15 mouse cellular contexts compared by ENCODE assay signal in genomic region chr14:103763216-103764031, GRCm38 (mm10).
DNase-seq lines count a peak whose midpoint lies in the region; ATAC-seq and TF ChIP-seq lines count a peak whose summit lies in the region.
"Had no signal": no experiment of that assay in that cellular context is flagged by ENCODE, and none has a peak within 500 bp of the region (broad histone marks: within the 10 kb centered on the region; RNA-seq: fewer than 3 reads in every experiment).

No protein-coding gene starts in this region.

- no peak for TF ChIP-seq POLR2A in cortical plate, adult 2 months (IDR thresholded peaks at IDR 0.05; ENCODE audit: extremely low read depth, insufficient read depth, low read length)

- peak; percentile 61 for DNase-seq in midbrain, embryonic 14.5 days
- no peak for DNase-seq in lung, postnatal 14 days
- DNase-seq in frontal cortex, postnatal 25 days (ENCODE audit: low spot score in 2 of 2), result no peak
- DNase-seq: adrenal gland, adult 8-10 months; cerebellum, adult 8-10 months; heart, adult 2 months; liver; lung, adult 18-20 months; right cerebral cortex, postnatal 4 days had no signal

- H3K4me3 ChIP-seq in cortical plate, adult 2 months (ENCODE audit: insufficient read depth, low read length), result no peak overlapping the region
- H3K4me3 ChIP-seq in forebrain, embryonic 12.5 days (replicated peaks), result no peak overlapping the region
- no peak overlapping the region for H3K4me3 ChIP-seq in hindbrain, embryonic 13.5 days
- H3K4me3 ChIP-seq in midbrain, embryonic 14.5 days (replicated peaks; ENCODE audit: low read depth, low read length), result no peak overlapping the region
- no peak overlapping the region for H3K4me3 ChIP-seq in kidney, embryonic 14.5 days (ENCODE audit: low read length)
- H3K4me3 ChIP-seq: embryonic facial prominence, embryonic 12.5 days; heart, adult 2 months had no signal

- no peak overlapping the region for H3K9ac ChIP-seq in forebrain, embryonic 12.5 days
- no peak overlapping the region for H3K9ac ChIP-seq in hindbrain, embryonic 13.5 days
- H3K9ac ChIP-seq in midbrain, embryonic 14.5 days (replicated peaks; ENCODE audit: low read length), result no peak overlapping the region
- H3K9ac ChIP-seq in kidney, embryonic 14.5 days (ENCODE audit: low read depth, low read length), result no peak overlapping the region
- H3K9ac ChIP-seq: embryonic facial prominence, embryonic 12.5 days had no signal

- ATAC-seq in forebrain, embryonic 12.5 days (ENCODE audit: low FRiP score), result peak; percentile 87
- ATAC-seq in hindbrain, embryonic 13.5 days (ENCODE audit: low FRiP score), result peak; percentile 78; the same call in 1 of the 2 replicates
- peak; percentile 76 for ATAC-seq in midbrain, embryonic 14.5 days (ENCODE audit: low FRiP score, low TSS enrichment)
- ATAC-seq in kidney, embryonic 14.5 days (ENCODE audit: low FRiP score, low TSS enrichment), result no peak
- ATAC-seq: inflammation-experienced regulatory T-cells, adult 6 months had no signal

- no peaks in the 10 kb centered on the region for H3K27me3 ChIP-seq in forebrain, embryonic 12.5 days
- H3K27me3 ChIP-seq in hindbrain, embryonic 13.5 days, result no peaks in the 10 kb centered on the region
- no peaks in the 10 kb centered on the region for H3K27me3 ChIP-seq in midbrain, embryonic 14.5 days (ENCODE audit: control insufficient read depth, insufficient read depth, low read length)
- no peaks in the 10 kb centered on the region for H3K27me3 ChIP-seq in kidney, embryonic 14.5 days (ENCODE audit: control insufficient read depth, insufficient read depth, low read length)
- H3K27me3 ChIP-seq: embryonic facial prominence, embryonic 12.5 days had no signal

- H3K4me1 ChIP-seq in cortical plate, adult 2 months (ENCODE audit: control insufficient read depth, insufficient read depth, low read length), result no peaks in the 10 kb centered on the region
- H3K4me1 ChIP-seq in forebrain, embryonic 12.5 days, result peaks cover 17% of the 10 kb centered on the region
- H3K4me1 ChIP-seq in hindbrain, embryonic 13.5 days (replicated peaks), result no peaks in the 10 kb centered on the region; the same call in 1 of the 2 replicates
- peaks cover 10% of the 10 kb centered on the region; the same call in 1 of the 2 replicates for H3K4me1 ChIP-seq in midbrain, embryonic 14.5 days (ENCODE audit: control insufficient read depth, insufficient read depth, low read length)
- no peaks in the 10 kb centered on the region for H3K4me1 ChIP-seq in kidney, embryonic 14.5 days (ENCODE audit: control insufficient read depth, insufficient read depth, low read length)
- H3K4me1 ChIP-seq: embryonic facial prominence, embryonic 12.5 days had no signal

- H3K27ac ChIP-seq in cortical plate, adult 2 months (ENCODE audit: insufficient read depth, low read length), result 0 out of 2 replicates have a peak overlapping the region, but pooled peaks have one; percentile 50
- H3K27ac ChIP-seq in forebrain, embryonic 12.5 days, result peak overlapping the region; percentile 89
- H3K27ac ChIP-seq in hindbrain, embryonic 13.5 days, result peak overlapping the region; percentile 60
- peak overlapping the region; percentile 70 for H3K27ac ChIP-seq in midbrain, embryonic 14.5 days (replicated peaks; ENCODE audit: low read depth, low read length)
- no peak overlapping the region for H3K27ac ChIP-seq in kidney, embryonic 14.5 days (ENCODE audit: low read depth, low read length)
- H3K27ac ChIP-seq: embryonic facial prominence, embryonic 12.5 days; heart, adult 2 months had no signal

- no peak overlapping the region for H3K4me2 ChIP-seq in forebrain, embryonic 12.5 days
- H3K4me2 ChIP-seq in hindbrain, embryonic 13.5 days, result no peak overlapping the region
- H3K4me2 ChIP-seq in midbrain, embryonic 14.5 days (ENCODE audit: low read length), result no peak overlapping the region
- H3K4me2 ChIP-seq in kidney, embryonic 14.5 days (replicated peaks; ENCODE audit: low read depth, low read length), result no peak overlapping the region
- H3K4me2 ChIP-seq: embryonic facial prominence, embryonic 12.5 days had no signal

- H3K9me3 ChIP-seq in forebrain, embryonic 12.5 days, result no peaks in the 10 kb centered on the region
- no peaks in the 10 kb centered on the region for H3K9me3 ChIP-seq in hindbrain, embryonic 13.5 days
- no peaks in the 10 kb centered on the region for H3K9me3 ChIP-seq in midbrain, embryonic 14.5 days (ENCODE audit: control insufficient read depth, low read length)
- no peaks in the 10 kb centered on the region for H3K9me3 ChIP-seq in kidney, embryonic 14.5 days (ENCODE audit: control insufficient read depth, low read length)
- H3K9me3 ChIP-seq: embryonic facial prominence, embryonic 12.5 days had no signal

- 14% methylated on average over 1 of the region's 1 CpGs for WGBS in forebrain, embryonic 12.5 days
- 47% methylated on average over 1 of the region's 1 CpGs for WGBS in hindbrain, embryonic 13.5 days
- 24% methylated on average over 1 of the region's 1 CpGs for WGBS in midbrain, embryonic 14.5 days
- WGBS in kidney, embryonic 14.5 days, result 79% methylated on average over 1 of the region's 1 CpGs

- TF ChIP-seq CTCF in cortical plate, adult 2 months (IDR thresholded peaks at IDR 0.05; ENCODE audit: extremely low read depth, insufficient read depth, low read length), result no peak

- no peaks in the 10 kb centered on the region for H3K36me3 ChIP-seq in forebrain, embryonic 12.5 days (replicated peaks)
- no peaks in the 10 kb centered on the region for H3K36me3 ChIP-seq in hindbrain, embryonic 13.5 days
- H3K36me3 ChIP-seq in midbrain, embryonic 14.5 days (ENCODE audit: control insufficient read depth, insufficient read depth, low read length), result no peaks in the 10 kb centered on the region
- H3K36me3 ChIP-seq in kidney, embryonic 14.5 days (ENCODE audit: control insufficient read depth, insufficient read depth, low read length), result no peaks in the 10 kb centered on the region
- H3K36me3 ChIP-seq: embryonic facial prominence, embryonic 12.5 days had no signal
